Mouse (Mus musculus) frontal cortex, adult (tissue): Measurements from ENCODE around the gene Ihh.

Experiments
- ATAC-seq: cut with Nextera tagmentation; 2 replicates; pipeline ENCODE4 v1.9.2; 2017; ENCODE audit warnings: mild to moderate bottlenecking, moderate library complexity, mixed read lengths; ENCODE audit not compliant: low TSS enrichment

The Ihh gene

GRCm38 (mm10) chr1:74947986-74948670 lies 3.3 kb downstream of the Ihh start:
- no peak for ATAC-seq

GRCm38 (mm10) chr1:74941651-74942360 lies 9.7 kb downstream of the Ihh start:
- ATAC-seq: no peak

- ATAC-seq: no peak
Observed at GRCm38 (mm10) chr1:74939762-74940161, 11.7 kb downstream of the Ihh start.

GRCm38 (mm10) chr1:74936221-74936830 lies 15.1 kb downstream of the Ihh start:
- ATAC-seq: no peak

- peak; percentile 90 for ATAC-seq
Observed at GRCm38 (mm10) chr1:74935402-74935801, 16.1 kb downstream of the Ihh start, which contains the start of gene Cfap65. TSS of gene Cfap65 (minus strand) at chr1:74935599.

GRCm38 (mm10) chr1:74927621-74928296 lies 23.7 kb downstream of the Ihh start:
- no peak for ATAC-seq

GRCm38 (mm10) chr1:74926721-74927120 lies 24.8 kb downstream of the Ihh start:
- ATAC-seq: peak; percentile 83

GRCm38 (mm10) chr1:74924464-74924863 lies 27.0 kb downstream of the Ihh start:
- no peak for ATAC-seq

GRCm38 (mm10) chr1:74915706-74916105 lies 35.8 kb downstream of the Ihh start:
- ATAC-seq: no peak

- ATAC-seq: no peak
Observed at GRCm38 (mm10) chr1:74902191-74902590, 49.3 kb downstream of the Ihh start.

GRCm38 (mm10) chr1:74901686-74902085 lies 49.8 kb downstream of the Ihh start:
- no peak for ATAC-seq

- no peak for ATAC-seq
Observed at GRCm38 (mm10) chr1:74900341-74901285, 50.9 kb downstream of the Ihh start.

GRCm38 (mm10) chr1:74898656-74899431 lies 52.6 kb downstream of the Ihh start:
- ATAC-seq: no peak

- no peak for ATAC-seq
Observed at GRCm38 (mm10) chr1:74897976-74898375, 53.5 kb downstream of the Ihh start.
